Mouse (Mus musculus): ENCODE results near the gene Alkbh7.
A peak's percentile ranks its signal among the peaks of the same experiment; 100 is the strongest.

Alkbh7 gene

DNA sequence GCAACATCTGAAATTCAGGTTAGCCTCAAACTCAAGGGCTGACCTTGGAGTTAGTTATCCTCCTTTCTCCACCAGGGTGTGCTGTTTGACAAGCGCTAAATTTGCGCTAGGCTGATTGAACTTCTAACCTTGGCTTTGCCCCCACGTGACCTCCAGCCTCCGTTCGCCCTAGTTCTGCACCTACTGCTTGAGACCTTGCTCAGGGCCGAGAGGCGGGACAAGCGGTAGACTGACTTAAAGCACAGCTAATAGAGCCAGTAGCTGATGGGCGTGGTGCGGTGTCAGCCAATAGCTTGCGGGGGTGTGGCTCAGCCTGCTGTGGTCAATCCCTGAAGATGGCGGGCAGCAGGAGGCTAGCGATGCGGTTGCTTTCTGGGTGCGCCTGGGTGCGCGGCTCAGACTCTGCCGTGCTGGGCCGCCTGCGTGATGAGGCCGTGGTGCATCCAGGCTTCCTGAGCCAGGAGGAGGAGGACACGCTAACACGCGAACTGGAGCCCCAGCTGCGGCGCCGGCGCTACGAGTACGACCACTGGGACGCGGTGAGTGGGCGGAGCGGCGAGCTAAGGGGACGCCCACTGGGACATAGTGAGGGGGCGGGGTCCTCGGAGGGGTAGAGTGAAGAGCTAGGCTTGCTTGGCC lies at the start of gene Alkbh7:
Gene Alkbh7 (plus strand): TSS at position 311 of the 639 bp plus-strand sequence.
- peak; percentile 92 for DNase-seq (ENCODE audit: low spot score)

DNA sequence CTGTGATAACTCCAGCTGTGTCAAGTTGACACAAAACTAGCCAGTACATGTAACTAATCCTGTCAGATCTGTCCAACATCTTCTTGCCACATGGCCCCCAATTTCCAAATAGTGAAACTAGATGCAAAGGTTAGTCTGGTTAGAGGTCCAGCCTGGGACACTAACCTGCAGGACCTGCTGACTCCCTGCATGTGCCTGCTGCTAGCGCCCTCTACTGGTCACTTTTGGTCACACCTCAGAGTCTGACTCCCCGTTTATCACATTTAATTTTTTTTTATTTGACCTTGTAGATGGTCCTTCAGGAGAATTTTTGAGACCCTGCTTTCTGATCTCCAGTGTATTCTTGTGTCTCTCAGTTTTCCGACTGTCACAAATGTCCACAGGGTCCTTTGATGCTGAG lies 46.2 kb upstream of the Alkbh7 start:
- peak; percentile 51 for DNase-seq (ENCODE audit: low spot score)

DNA sequence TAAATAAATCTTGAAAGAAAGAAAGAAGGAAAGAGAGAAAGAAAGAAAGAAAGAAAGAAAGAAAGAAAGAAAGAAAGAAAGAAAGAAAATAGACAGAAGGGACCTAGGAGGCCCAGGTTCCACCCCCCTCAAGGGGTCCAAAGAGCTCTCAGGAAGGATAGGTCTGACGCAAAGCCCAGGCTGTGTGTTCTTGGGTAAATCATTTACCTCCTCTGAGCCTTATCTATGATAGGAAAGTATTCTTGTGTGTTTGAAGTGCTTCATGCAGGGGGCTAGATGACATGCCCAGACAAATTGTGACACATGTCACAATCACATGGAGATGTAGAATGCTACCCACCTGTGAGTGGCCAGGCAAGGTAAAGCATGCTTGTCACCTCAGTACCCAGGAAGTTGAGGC lies 44.5 kb upstream of the Alkbh7 start:
- no peak for DNase-seq (ENCODE audit: low spot score)

DNA sequence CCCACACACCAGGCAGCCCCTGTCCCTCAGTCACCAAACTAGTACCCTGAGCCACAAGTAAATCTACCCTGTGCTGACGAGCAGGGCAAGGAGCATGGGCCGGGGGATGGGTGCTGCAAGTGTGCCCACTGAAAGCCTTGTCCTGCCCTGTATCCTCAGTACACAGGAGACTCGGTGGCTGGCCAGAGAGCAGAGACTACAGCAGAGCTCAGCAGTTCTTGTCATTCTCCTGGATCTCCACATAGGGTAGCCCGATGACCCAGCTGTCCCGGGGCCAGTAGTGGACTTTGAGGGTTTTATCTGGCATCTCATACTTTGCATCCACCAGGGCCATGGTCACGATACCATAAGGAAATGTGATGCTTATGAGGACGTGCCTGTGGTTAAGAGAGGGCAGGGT lies 42.3 kb upstream of the Alkbh7 start:
- no peak for DNase-seq (ENCODE audit: low spot score)

DNA sequence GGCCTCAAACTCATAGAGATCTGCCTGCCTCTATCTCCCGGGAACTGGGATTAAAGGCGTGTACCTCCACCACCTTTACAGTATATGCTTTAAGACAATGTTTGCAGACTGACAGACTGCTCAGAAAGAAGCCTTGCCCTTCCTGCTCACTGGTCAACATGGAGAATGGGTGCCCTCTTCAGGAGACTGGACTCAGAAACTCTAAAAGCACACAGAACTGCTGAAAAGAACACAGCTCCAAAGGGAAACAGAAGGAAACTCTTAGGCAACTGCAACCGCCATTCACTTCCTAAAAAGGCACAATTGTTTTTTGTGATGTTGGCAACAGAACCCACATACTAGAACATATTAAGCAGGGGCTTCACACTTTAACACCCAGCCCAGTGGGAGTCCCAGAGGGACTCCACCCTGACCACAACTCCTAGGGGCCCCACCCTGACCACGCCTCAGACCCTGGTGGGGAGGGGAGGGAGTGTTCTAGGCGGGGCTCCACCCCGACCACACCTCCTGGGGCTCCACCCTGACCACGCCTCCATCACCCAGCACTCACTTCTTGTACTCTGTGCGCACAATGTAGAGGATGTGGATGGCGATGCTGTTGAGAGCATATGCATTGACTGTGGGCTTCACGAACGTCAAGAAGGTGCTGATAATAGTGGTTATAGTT lies 39.2 kb upstream of the Alkbh7 start:
- peak; percentile 61 for DNase-seq (ENCODE audit: low spot score)

DNA sequence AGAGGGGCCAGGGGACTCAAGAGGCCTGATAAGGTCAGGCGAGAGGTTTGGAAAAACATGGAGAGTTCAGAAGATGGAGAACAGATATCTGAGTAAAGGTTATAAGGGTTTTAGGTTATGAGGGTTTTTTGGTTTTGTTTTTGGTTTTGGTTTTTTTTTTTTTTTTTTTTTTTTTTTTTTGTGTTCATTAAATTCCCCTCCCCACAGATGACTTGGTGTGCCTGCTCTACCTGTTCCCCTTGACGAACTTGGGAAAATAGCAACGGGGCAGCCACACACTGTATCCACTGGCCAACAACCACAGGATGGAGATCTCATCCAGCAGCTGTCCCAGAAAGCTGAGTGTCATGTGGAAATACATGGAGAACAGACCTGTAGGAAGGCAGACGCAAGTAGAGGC lies 38.5 kb upstream of the Alkbh7 start:
- DNase-seq (ENCODE audit: low spot score), result no peak

DNA sequence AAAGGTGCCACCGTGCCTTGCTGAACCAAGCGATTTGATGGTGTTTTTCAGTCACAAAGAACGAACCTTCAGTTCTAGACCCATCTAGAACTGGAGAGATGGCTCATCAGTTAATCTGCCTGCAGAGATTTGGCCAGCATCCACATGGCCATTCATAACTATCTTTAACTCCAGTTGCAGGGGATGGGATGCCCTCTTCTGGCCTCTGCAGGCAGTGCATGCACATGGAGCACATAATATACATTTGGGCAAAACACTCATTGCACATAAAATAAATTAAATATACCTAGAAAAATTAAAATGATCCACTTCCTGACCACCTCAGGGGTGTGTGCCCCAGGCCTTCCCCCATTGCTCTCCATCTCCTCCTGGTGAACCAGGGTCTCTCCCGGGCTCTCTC lies 35.3 kb upstream of the Alkbh7 start:
- DNase-seq (ENCODE audit: low spot score), result no peak

DNA sequence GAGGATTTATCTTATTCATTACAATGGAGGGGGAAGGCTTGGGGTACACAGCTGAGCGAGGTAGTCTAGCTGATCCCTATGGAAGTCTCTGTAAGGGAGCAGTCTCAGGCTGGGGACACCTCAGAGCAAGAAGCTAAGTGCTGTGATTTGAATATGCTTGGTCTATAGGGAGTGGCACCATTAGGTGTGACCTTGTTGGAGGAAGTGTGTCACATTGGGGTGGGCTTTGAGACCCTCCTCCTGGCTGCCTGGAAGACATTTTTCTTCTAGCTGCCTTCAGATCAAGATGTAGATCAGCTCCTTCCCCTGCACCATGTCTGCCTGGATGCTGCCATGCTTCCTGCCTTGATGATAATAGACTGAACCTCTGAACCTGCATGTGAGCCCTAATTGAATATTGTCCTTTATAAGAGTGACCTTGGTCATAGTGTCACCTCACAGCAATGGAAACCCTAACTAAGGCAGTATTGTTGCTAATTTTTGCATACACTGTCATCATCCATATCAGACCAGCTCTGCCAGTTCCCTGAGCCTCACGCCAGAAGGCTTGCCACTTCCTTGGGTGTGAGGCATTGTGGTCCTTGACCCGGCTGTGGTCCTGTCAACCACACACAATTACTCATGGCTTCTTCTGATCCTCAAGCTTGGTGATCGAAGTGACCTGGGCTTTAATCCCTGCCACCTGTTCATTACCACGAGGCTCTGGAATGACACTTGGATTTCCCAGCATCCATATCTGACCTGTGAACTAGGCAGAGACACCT lies 34.3 kb upstream of the Alkbh7 start:
- no peak for DNase-seq (ENCODE audit: low spot score)

DNA sequence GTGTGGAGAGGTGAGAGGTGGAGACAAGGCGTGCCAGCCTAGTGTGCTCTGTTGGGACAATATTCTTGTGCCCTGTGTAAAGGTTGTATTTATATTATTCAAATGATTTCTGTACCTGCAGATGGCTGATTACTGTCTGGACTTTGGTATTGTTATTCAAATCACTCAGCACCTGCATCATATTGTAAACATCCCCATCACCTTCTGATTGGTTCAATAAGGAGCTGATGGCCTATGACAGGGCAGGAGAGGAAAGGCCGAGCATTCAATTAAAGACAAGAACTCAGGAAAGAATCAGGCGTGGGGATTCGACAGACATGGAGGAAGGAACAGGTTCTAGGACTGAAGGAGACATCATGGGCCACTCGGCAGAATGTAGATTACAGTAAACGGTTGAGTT lies 33.5 kb upstream of the Alkbh7 start:
- DNase-seq (ENCODE audit: low spot score), result no peak

DNA sequence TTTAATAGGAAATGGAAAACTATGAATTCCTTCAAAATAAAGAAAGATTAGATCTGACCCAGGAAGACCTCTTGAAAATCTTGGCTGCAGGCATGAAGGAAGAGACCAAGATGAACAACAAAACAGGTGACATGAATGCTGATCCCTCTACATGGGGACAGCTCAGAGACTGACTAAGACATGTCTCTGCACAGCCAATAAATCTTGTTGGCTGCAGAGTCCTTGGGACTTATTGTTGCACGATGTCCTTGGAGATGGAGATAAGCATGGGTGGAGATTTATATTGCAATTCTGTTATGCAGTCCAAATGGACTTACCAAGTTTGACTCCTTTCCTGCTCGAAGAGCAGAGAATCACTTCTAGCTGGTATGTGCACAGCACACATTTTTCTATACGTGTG lies 27.8 kb upstream of the Alkbh7 start:
- DNase-seq (ENCODE audit: low spot score), result no peak

DNA sequence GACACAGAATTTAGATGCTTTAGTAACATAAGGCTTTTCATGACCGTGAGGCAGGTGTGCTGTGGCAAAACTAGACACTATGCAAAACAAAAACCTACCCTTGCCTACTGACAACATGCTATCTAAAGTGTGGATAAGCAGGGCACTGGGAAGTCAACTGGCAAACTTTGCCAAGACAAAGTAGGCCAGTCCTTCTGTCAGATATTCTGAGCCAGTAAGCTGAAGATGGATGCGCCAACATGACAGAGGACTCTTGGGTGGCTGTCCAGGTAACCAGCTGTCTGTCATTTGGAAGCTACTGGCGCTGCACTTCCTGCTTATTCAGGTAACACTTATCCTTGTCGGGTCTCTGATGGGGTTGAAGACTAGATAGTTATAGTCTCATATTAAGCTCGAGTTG lies 27.1 kb upstream of the Alkbh7 start:
- DNase-seq (ENCODE audit: low spot score), result no peak

DNA sequence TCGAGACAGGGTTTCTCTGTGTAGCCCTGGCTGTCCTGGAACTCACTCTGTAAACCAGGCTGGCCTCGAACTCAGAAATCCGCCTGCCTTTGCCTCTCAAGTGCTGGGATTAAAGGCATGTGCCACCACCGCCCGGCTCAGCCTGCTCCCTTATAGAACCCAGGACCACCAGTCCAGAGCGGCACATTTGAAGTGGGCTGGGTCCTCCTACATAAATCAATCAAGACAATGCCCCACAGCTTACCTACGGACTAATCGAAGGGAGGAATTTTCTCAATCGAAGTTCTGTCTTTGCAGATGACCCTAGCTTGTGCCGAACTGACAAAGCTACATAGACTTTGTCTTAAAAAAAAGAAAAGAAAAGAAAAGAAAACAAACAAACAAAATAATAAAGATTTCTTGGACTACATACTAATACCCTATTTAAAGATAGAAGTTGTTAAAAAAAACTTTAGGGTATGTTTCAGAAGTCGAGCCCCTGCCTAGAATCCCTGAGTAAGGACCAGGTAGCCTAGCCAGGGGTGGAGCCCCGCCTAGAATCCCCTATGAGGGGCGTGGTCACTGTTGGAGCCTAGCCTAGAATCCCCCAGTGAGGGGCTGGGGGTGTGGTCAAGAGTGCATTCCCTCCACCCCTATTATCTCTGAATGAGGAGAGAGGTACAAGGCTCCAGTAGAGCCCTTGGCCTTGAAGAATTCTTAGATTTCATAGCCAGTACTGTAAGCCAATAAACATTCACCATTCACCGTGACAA lies 23.0 kb upstream of the Alkbh7 start:
- DNase-seq (ENCODE audit: low spot score), result no peak

DNA sequence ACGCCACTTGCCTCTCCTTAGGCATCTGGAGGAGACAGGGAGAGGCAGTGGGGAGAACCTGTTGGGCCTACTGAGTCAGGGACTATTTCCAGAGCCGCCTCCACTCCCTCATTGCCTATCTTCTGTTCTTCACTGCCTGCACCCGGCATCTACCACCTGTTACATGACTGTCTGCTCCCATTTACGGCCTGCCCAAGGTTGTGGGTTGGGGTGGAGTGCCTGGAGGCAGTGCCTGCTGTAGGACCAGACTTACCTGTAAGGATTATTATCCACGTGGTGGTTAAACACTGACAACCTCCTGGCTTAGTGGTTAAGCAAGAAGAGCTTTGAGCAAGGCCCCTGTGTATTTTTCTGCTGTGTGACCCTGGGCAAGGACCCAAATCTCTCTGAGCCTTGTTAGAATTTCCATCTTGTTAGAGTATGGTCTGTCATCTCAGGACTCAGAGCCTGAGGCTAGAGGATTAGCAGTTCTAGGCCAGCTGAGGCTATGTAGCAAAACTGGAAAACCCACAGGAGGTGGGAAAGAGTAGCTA lies 22.4 kb upstream of the Alkbh7 start:
- DNase-seq (ENCODE audit: low spot score), result no peak

DNA sequence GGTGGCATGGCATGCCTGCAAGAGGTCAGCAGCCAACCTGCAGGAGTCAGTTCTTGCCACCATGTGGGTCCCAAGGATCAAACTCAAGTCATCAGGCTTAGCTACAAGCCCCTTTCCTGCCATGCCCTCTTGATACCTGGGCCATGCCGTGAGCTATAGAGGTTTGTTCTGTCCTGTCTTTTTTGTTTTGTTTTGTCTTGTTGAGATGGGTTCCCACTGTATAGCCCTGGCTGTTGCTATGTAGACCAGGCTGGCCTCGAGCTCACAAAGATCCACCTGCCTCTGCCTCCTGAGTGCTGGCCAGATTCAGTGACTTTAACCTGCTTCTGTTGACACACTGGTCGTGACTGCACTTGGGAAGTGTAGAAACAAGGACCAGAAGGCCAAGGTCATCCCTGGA lies 21.7 kb upstream of the Alkbh7 start:
- no peak for DNase-seq (ENCODE audit: low spot score)

DNA sequence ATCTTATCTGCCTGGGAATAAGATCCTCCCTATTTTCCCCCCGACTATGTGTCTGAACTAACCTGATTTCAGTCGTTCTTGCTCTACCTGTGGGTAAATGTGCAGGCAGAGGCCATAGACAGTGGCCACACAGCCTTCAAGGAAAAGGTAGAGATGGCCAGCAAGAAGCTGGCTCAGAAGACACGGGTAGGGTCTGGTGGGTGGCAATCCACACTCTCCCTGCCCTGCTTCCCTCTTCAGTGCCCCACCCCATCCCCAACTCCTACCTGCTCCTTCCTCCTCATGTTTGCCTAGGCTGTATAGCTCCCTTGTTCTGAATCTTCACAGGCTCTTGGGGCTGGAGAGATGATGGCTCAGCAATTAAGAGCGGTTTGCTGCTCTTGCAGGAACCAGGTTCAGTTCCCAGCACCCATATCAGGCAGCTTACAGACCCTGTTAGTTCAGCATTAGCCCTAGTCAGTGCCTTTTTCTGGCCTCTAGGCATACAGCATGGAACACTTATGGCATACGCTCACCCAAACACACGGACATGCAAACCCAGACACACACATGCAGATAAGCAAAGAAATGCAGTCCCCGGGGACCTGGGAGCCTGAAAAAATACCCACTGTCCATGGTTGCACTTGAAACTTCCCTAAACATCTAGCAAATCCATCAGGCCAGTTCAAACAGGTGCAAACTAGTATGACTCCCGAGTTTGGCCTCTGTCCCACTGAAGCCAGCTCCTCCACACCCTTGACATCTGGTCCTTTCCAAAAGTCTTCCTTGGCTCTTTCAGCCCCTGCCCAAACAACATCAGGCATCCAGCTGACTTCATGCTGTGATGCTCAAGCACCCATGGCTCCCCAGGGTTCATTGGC lies 20.4 kb upstream of the Alkbh7 start:
- no peak for DNase-seq (ENCODE audit: low spot score)

DNA sequence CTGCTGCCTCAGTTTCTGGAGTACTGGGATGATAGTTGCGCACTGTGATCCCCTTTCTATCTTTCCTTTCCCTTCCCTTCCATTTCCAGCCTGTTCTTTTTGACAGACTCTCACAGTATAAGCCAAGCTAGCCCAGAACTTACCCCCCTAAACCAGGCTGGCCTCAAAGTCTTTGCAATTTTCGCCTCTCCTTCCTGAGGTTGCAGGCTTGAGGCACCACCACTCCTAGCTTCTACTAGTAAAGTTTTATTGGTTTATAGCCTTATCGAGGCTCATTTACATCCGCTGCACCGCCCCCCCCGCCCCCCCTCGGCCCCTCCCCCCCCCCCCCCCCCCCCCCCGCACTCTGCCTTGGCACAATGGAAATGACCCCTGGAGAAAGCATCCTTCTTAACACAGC lies 17.6 kb upstream of the Alkbh7 start:
- no peak for DNase-seq (ENCODE audit: low spot score)

DNA sequence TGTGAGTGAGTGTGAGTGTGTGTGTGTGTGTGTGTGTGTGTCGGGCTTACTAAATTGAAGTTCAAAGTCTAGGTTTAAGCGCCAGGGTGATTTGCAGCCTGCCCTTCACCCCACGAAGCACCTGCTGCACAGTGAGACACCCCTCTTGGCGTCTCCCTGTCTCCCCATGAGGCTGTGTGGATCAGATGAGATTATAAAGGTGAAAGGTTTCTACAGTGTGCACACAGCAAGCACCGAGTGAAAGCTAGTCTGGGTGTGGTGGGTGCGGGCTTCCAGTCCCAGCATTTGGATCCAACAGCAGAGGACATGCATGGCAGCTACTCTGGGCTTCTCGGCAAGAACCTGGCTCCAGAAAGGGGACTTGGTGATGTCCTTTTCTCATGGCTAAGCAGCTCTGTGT lies 16.1 kb upstream of the Alkbh7 start:
- no peak for DNase-seq (ENCODE audit: low spot score)

DNA sequence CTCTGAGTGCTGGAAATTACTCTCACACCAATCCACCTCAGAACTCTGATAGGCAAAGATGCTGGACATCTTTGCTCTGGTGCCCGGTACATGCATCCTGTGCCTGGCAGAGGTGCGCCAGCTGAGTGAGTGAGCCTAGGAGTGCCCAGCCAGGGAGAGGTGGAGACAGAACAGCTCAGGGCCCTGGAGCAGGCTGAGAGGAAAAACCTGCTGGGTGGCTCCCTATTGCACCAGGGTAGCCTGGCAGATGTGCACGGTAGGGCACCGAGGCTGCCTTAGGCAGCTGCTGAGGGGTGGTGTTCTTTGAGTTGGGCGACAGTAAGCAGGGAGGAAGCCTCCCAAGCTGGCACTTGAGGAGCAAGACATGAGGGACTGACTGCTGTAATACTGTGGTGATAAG lies 15.1 kb upstream of the Alkbh7 start, which contains the start of gene Acer1:
Gene Acer1 (minus strand): TSS at position 114 of the 400 bp plus-strand sequence.
- no peak for DNase-seq (ENCODE audit: low spot score)

DNA sequence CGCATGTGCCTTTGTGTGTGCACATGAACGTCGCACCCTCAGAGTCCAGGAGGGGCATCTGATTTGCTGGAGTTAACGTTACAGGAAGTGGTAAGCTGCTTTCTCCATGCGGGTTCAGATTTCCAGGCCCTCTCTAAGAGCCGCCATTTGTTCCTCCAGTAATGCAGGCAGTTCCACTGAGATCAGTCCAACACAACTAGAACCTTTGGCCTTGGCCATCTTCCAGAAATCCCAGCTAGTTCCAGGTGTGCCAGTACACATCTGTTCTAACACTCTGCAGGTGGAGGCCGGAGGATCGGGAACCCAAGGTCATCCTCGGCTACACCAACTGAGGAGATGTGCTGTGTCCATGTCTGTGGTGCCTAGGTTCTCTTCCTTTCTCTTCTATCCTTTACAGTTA lies 12.3 kb upstream of the Alkbh7 start:
- DNase-seq (ENCODE audit: low spot score), result no peak

DNA sequence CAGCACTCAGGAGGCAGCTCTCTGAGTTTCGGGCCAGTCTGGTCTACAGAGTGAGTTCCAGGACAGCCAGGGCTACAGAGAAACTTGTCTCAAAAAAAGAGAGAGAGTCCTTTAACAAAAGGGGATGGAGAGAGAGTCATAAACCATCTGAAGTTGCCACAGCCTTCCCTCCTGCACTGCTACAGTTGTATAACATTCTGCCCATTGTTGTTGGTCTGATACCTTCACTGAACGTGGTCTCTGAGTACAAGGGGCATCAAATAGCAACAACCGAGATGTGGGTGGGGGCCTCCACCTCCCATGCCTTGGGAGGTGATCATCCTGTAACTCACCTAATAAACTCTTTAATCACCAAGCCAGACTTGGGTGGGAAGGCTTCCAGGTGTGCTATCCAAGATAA lies 11.5 kb upstream of the Alkbh7 start:
- no peak for DNase-seq (ENCODE audit: low spot score)

DNA sequence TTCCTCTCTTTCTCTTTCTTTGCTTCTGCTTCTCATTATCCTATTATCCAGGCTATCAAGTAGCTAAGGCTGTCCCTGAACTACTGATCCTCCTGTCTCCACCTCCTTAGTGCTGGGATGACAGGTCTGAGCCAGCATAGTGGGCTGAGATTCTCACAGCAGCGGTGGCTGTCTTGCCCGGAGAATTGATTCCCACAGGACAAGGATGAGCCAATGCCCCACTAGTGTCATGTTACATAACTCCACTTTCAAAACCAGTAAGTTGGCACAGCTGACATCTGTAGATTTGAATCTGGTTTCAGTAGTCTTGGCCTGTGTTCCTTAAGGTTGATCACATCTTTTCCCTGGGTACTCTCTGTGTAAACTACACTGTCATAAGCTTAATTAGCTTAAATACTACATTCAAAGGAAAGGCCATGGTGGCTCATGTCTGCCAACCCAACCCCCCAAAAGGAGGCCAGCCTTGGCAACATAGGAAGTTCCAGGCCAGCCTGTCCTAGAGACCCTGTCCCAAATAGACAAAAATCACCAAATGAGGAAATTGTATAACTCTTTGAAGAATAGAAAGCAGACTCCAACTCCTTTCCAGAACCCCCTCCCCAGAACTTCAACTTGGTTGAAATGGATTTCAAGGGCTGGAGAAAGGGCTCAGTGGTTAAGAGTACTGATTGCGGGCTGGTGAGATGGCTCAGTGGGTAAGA lies 10.9 kb upstream of the Alkbh7 start:
- no peak for DNase-seq (ENCODE audit: low spot score)
